Mouse (Mus musculus): ENCODE measurements at regions not wholly inside any gene's neighbourhood (a gene's known extent, or its start where the extent isn't known, plus 50 kb on each side); places are given as distances from the start of the nearest gene placed in this dataset.

DNA sequence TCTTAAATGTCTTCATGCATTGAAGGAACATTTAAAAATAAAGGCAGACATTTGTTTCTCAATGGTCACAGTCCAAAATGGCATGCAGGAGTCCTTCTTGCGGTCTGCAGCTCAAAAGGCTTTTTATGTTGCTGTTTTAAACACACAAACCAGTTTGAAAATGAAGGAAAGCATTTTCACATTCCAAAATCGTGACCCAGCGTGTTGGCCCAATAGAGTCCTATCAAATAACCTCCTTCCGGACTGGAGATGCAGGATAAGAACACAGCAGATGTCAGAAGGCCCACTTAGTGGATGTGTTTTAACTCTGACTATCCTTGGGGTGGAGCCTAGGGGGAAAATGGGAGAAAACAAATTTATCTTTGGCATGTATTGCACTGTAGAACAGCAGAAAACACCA, 263.4 kb upstream of the Pik3r1 start:
- Histone ChIP-seq H3K36me3 (ENCODE audit: insufficient read depth, low read length) (no peaks in the 10 kb centered on the region), H3K4me1 (ENCODE audit: insufficient read depth, low read length) (no peaks in the 10 kb centered on the region), H3K4me3 (ENCODE audit: low read length) (no peak overlapping the region), H3K9me3 (ENCODE audit: low read length) (no peaks in the 10 kb centered on the region), H3K27me3 (ENCODE audit: insufficient read depth, low read length) (no peaks in the 10 kb centered on the region), H3K27ac (ENCODE audit: low read length) (no peak overlapping the region), H3K9ac (replicated peaks; ENCODE audit: low read length) (no peak overlapping the region), H3K4me2 (replicated peaks; ENCODE audit: low read depth, low read length) (no peak overlapping the region)
- 75% methylated on average over 4 of the region's 4 CpGs for WGBS
- ATAC-seq (ENCODE audit: low FRiP score, low TSS enrichment): no peak

DNA sequence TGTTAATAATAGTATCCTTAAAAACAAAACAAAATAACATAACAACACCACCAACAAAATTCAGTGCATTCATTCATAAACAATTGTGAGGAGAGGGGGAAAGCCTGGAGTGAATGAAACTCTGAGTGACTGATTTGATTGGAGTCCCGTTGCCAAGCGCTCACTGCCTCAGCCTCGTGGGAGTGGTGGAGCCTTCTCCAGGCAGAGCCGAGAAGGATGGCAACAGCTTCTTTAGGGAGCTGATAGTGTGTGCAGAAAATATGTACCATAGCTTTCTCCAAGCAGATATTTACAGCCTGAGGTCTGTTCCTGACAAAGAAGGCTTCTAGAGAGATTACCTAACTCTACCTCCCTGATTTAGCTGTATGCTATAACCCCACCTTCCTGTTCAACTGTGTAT, 266.5 kb upstream of the Pik3r1 start:
- Histone ChIP-seq H3K27me3 (ENCODE audit: insufficient read depth, low read length) (no peaks in the 10 kb centered on the region), H3K9ac (replicated peaks; ENCODE audit: low read length) (no peak overlapping the region), H3K4me2 (replicated peaks; ENCODE audit: low read depth, low read length) (no peak overlapping the region), H3K9me3 (ENCODE audit: low read length) (no peaks in the 10 kb centered on the region), H3K4me3 (ENCODE audit: low read length) (no peak overlapping the region), H3K36me3 (ENCODE audit: insufficient read depth, low read length) (no peaks in the 10 kb centered on the region), H3K27ac (ENCODE audit: low read length) (no peak overlapping the region), H3K4me1 (ENCODE audit: insufficient read depth, low read length) (no peaks in the 10 kb centered on the region)
- WGBS: 41% methylated on average over 4 of the region's 4 CpGs
- no peak for ATAC-seq (ENCODE audit: low FRiP score, low TSS enrichment)

DNA sequence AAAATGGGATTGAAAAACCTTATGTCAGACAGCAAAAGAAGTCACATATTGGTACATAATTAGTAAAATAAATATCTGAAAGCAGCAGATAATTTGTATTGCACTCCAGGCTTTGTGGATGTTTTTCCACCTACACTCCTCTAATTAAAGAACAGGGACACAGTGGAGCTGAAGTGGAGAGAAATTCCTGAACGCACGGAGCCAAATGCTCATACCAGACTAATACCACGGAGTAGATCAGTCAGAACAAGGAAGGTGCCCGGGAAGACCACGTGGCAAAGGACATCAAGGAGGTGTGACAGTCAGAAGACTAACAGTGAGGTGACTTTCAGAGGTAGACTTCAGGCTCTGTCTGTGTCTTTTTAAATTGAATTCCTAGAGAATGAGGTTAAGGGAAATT, 268.0 kb upstream of the Pik3r1 start:
- Histone ChIP-seq H3K4me3 (ENCODE audit: low read length) (no peak overlapping the region), H3K27me3 (ENCODE audit: insufficient read depth, low read length) (no peaks in the 10 kb centered on the region), H3K4me2 (replicated peaks; ENCODE audit: low read depth, low read length) (no peak overlapping the region), H3K9ac (replicated peaks; ENCODE audit: low read length) (no peak overlapping the region), H3K9me3 (ENCODE audit: low read length) (no peaks in the 10 kb centered on the region), H3K4me1 (ENCODE audit: insufficient read depth, low read length) (no peaks in the 10 kb centered on the region), H3K36me3 (ENCODE audit: insufficient read depth, low read length) (no peaks in the 10 kb centered on the region), H3K27ac (ENCODE audit: low read length) (no peak overlapping the region)
- 58% methylated on average over 5 of the region's 5 CpGs for WGBS
- ATAC-seq (ENCODE audit: low FRiP score, low TSS enrichment): no peak

DNA sequence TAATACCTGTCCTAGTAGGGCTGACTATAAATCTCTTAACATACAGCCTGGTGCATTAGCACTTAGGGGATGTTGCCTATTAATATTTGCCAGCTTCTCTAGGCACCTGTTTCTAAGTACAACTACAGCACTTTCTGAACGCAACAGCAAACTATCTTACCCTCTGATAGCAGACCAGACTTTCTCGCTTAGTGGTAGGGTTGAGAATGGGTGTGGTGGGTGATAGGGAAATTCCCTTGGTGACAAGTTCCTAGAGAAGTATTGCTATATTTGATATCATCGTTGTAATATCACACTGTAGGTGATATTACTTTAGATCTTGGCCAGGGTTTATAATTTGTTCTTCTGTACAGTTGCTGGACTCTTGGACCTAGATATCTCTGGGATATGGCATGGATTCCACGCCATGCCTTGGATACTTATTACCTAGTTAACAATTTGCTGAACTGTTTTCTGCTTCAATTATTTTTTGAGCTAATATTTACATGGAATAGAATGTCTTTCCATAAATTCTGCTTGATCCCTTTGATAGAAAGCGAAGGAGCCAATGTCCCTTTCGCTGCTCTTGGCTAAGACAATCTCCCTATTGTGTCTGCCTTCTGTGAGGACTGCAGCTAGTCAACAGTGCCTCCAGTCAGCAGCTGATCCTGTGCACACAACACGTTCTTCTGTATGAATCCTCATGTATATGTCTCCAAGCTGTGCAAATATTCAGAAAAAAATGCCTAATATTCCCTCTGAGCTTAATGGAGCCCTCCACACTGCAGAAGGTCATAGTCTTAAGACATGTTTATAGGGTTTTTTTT, 269.0 kb upstream of the Pik3r1 start:
- no peaks in the 10 kb centered on the region for H3K36me3 ChIP-seq (ENCODE audit: insufficient read depth, low read length)
- H3K9me3 ChIP-seq (ENCODE audit: low read length): no peaks in the 10 kb centered on the region
- H3K9ac ChIP-seq (replicated peaks; ENCODE audit: low read length): no peak overlapping the region
- H3K4me1 ChIP-seq (ENCODE audit: insufficient read depth, low read length): no peaks in the 10 kb centered on the region
- H3K27me3 ChIP-seq (ENCODE audit: insufficient read depth, low read length): no peaks in the 10 kb centered on the region
- H3K27ac ChIP-seq (ENCODE audit: low read length): no peak overlapping the region
- H3K4me2 ChIP-seq (replicated peaks; ENCODE audit: low read depth, low read length): no peak overlapping the region
- whole genome bisulfite sequencing: 83% methylated on average over 7 of the region's 7 CpGs
- H3K4me3 ChIP-seq (ENCODE audit: low read length): no peak overlapping the region
- ATAC-seq (ENCODE audit: low FRiP score, low TSS enrichment): no peak

DNA sequence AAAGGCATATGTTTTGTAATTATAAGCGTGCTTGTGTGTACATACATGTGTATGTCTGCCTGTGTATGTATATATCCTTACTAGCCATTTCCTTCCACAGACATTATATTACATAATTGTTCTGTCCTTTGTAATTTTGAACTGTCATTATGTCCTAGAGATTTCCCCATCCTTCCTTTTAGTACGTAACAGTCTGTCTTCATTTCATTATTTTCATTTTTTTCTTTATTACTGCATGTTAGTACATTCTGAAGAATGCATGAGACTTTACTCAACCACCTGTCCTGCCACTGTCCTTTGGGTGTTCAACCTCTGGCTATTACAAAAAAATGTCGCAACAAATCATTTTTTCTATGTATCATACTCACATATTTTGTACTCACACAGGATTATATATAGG, 292.2 kb upstream of the Pik3r1 start:
- Histone ChIP-seq H3K27me3 (ENCODE audit: insufficient read depth, low read length) (no peaks in the 10 kb centered on the region), H3K36me3 (ENCODE audit: insufficient read depth, low read length) (no peaks in the 10 kb centered on the region), H3K9ac (replicated peaks; ENCODE audit: low read length) (no peak overlapping the region), H3K4me2 (replicated peaks; ENCODE audit: low read depth, low read length) (no peak overlapping the region), H3K27ac (ENCODE audit: low read length) (no peak overlapping the region), H3K9me3 (ENCODE audit: low read length) (no peaks in the 10 kb centered on the region), H3K4me1 (ENCODE audit: insufficient read depth, low read length) (0 out of 2 replicates have a peak, but pooled peaks cover 4% of the 10 kb centered on the region), H3K4me3 (ENCODE audit: low read length) (no peak overlapping the region)
- WGBS: 91% methylated on average over 3 of the region's 3 CpGs
- no peak for ATAC-seq (ENCODE audit: low FRiP score, low TSS enrichment)

DNA sequence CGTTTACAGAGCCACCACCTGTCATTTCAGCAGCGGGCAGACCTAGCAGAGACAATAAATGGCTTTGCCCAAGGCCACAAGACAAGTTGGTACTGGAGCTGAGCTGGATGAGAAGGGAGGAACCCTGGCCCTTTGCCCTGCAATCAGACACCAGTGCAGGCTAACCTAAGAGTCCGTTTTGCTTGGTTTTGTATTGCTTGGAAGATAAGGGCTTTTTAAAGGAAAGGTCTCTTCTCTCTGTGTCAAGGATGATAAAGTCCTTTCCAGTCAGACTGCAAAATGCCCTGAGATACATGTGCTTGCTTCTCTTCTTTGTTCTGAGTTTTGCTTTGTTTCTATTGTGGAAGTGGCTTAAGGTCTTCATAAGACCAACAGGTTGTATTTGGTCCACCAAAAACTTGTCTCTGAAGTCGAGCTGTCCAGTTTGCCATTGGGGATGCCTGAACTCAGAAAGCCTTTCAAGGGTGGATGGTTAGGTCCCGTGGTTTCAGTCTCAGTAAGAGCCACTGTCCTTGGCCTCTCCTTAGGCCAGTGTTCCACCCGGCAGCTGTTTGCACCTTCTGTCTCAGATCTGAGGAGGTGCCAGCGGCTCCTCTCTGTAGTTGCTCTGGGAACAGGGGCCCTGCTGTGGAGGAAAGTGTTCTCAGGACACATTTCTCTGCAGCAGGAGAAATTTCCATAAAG, 296.7 kb upstream of the Pik3r1 start:
- H3K9ac ChIP-seq (replicated peaks; ENCODE audit: low read length): no peak overlapping the region
- WGBS: 26% methylated on average over 7 of the region's 7 CpGs
- H3K4me3 ChIP-seq (ENCODE audit: low read length): no peak overlapping the region
- H3K4me1 ChIP-seq (ENCODE audit: insufficient read depth, low read length): 0 out of 2 replicates have a peak, but pooled peaks cover 5% of the 10 kb centered on the region
- H3K27ac ChIP-seq (ENCODE audit: low read length): no peak overlapping the region
- no peaks in the 10 kb centered on the region for H3K27me3 ChIP-seq (ENCODE audit: insufficient read depth, low read length)
- H3K9me3 ChIP-seq (ENCODE audit: low read length): no peaks in the 10 kb centered on the region
- H3K4me2 ChIP-seq (replicated peaks; ENCODE audit: low read depth, low read length): no peak overlapping the region
- ATAC-seq (ENCODE audit: low FRiP score, low TSS enrichment): no peak
- H3K36me3 ChIP-seq (ENCODE audit: insufficient read depth, low read length): no peaks in the 10 kb centered on the region

DNA sequence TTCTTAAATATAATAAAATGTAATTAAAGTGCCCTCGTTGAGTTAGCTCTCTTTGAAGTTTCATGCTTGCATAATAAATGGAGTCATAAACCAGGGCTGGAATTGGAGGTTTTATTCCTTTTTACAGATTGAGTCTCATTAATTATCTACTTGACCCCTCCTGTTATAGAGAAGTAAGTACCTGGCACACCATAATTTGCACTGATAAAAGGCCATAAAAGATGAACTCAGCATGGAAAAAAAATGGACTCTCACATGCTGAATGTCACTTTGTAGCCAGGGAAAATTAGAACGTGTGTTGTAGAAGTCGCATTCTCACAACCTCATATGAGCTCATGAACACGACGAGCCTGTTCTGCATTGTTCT, 297.2 kb upstream of the Pik3r1 start:
- H3K4me2 ChIP-seq (replicated peaks; ENCODE audit: low read depth, low read length): no peak overlapping the region
- H3K36me3 ChIP-seq (ENCODE audit: insufficient read depth, low read length): no peaks in the 10 kb centered on the region
- H3K9ac ChIP-seq (replicated peaks; ENCODE audit: low read length): no peak overlapping the region
- ATAC-seq (ENCODE audit: low FRiP score, low TSS enrichment): no peak
- no peak overlapping the region for H3K27ac ChIP-seq (ENCODE audit: low read length)
- 0 out of 2 replicates have a peak, but pooled peaks cover 5% of the 10 kb centered on the region for H3K4me1 ChIP-seq (ENCODE audit: insufficient read depth, low read length)
- WGBS: 58% methylated on average over 5 of the region's 5 CpGs
- no peaks in the 10 kb centered on the region for H3K27me3 ChIP-seq (ENCODE audit: insufficient read depth, low read length)
- no peak overlapping the region for H3K4me3 ChIP-seq (ENCODE audit: low read length)
- H3K9me3 ChIP-seq (ENCODE audit: low read length): no peaks in the 10 kb centered on the region

DNA sequence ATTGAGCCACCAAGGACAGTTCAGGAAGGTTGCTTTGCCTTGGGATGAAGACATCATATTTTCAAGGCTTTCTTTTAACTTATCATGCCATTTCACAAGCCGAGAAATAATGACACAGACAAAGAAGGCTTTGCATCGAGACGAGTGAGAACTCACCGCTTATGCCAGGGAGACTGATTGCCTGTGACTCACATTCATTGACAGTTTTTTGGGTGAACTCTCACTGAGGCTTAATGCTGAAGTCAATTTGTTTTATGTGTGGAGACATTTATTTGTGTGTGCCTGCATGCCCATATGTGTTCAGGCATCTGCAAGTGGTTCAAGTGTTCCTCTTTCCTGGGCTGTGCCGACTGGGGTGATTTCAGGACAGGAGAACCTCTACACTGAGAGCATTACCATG, 297.8 kb upstream of the Pik3r1 start:
- 91% methylated on average over 5 of the region's 5 CpGs for WGBS

DNA sequence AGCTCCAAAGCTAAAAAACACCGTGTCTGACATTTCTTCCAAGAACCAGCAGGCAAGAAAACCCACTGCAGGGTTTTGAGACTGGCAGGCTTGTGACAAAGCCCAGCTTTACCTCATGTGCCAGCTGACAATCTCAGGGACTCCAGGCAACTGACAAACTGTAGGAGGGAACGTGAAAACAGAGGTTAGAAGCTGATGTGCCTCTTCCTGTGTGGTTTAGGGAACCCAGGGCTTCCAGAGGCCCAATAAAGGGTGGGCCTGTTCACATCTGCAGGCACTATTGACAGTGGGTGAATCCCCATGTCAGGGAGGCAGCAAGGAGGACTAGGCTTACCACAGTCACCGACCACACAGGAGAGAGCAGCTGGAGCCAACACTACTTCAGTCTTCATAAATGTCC, 302.7 kb upstream of the Pik3r1 start:
- Histone ChIP-seq H3K4me2 (replicated peaks; ENCODE audit: low read depth, low read length) (no peak overlapping the region), H3K36me3 (ENCODE audit: insufficient read depth, low read length) (no peaks in the 10 kb centered on the region), H3K27me3 (ENCODE audit: insufficient read depth, low read length) (no peaks in the 10 kb centered on the region), H3K4me3 (ENCODE audit: low read length) (no peak overlapping the region), H3K4me1 (ENCODE audit: insufficient read depth, low read length) (no peaks in the 10 kb centered on the region), H3K9ac (replicated peaks; ENCODE audit: low read length) (no peak overlapping the region), H3K9me3 (ENCODE audit: low read length) (no peaks in the 10 kb centered on the region), H3K27ac (ENCODE audit: low read length) (no peak overlapping the region)
- 54% methylated on average over 3 of the region's 3 CpGs for WGBS
- ATAC-seq (ENCODE audit: low FRiP score, low TSS enrichment): no peak

More for the DNA sequence above, 297.8 kb upstream of the Pik3r1 start:
- Histone ChIP-seq H3K9me3 (ENCODE audit: low read length) (no peaks in the 10 kb centered on the region), H3K9ac (replicated peaks; ENCODE audit: low read length) (no peak overlapping the region), H3K27ac (ENCODE audit: low read length) (no peak overlapping the region), H3K4me2 (replicated peaks; ENCODE audit: low read depth, low read length) (no peak overlapping the region), H3K4me1 (ENCODE audit: insufficient read depth, low read length) (0 out of 2 replicates have a peak, but pooled peaks cover 5% of the 10 kb centered on the region), H3K36me3 (ENCODE audit: insufficient read depth, low read length) (no peaks in the 10 kb centered on the region), H3K4me3 (ENCODE audit: low read length) (no peak overlapping the region), H3K27me3 (ENCODE audit: insufficient read depth, low read length) (no peaks in the 10 kb centered on the region)
- no peak for ATAC-seq (ENCODE audit: low FRiP score, low TSS enrichment)

DNA sequence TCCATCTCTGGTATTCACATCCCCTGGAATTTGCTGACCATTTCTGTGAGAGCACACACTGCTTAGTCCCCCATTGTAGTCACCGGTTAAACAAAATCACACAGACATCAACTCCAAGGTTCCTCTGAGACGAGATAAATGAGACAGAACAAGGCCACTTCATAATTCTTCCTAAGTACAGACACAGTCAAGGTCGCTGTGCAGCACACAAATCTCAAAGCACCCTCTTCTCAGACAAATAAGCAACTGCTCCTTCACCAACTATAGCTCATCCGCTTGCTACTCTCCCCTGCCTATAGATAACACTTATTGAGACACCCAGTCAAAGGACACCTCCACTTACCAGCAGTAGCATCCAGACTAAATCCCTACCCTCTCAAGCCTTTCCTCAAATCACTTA, 304.3 kb upstream of the Pik3r1 start:
- Histone ChIP-seq H3K4me3 (ENCODE audit: low read length) (no peak overlapping the region), H3K36me3 (ENCODE audit: insufficient read depth, low read length) (no peaks in the 10 kb centered on the region), H3K4me1 (ENCODE audit: insufficient read depth, low read length) (no peaks in the 10 kb centered on the region), H3K4me2 (replicated peaks; ENCODE audit: low read depth, low read length) (no peak overlapping the region), H3K9ac (replicated peaks; ENCODE audit: low read length) (no peak overlapping the region), H3K27me3 (ENCODE audit: insufficient read depth, low read length) (no peaks in the 10 kb centered on the region), H3K9me3 (ENCODE audit: low read length) (no peaks in the 10 kb centered on the region), H3K27ac (ENCODE audit: low read length) (no peak overlapping the region)
- whole genome bisulfite sequencing: 71% methylated on average over 4 of the region's 4 CpGs
- ATAC-seq (ENCODE audit: low FRiP score, low TSS enrichment): no peak
